Mouse (Mus musculus): ENCODE data around the gene Nkx2-5. TPM values are rescaled to one million over a fixed set of nuclear protein-coding genes. Genes with fewer than 3 reads are reported as not detected.

The Nkx2-5 gene
- polyA plus RNA-seq, 1 experiment from 2014 or later: not detected

DNA sequence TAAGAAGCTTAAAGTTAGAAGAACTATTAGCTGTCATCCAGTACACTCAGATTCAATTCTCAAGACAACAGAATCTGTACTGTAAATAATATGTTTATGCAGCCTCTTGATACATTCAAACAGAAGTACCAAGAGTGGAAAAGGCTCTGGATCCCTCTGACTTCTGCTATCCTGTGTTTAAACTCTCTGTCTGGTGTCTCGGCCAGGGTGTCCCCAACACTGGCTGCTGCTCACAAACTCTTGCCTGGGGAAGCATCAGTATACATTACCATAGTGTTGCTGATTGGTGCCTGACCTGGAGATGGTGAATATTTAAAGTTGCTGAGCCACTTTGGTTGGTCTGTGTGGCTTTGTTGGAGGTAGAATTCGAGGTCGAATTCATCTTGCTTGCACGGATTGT is 17.0 kb upstream of the Nkx2-5 start:
- DNase-seq (ENCODE audit: low spot score): no peak
- ATAC-seq (ENCODE audit: insufficient number of reproducible peaks, low FRiP score, low TSS enrichment, low read depth): no peak
- Histone ChIP-seq H3K4me3 (ENCODE audit: low read depth, low read length) (no peak overlapping the region), H3K4me1 (ENCODE audit: control insufficient read depth, insufficient read depth, low read length) (no peaks in the 10 kb centered on the region), H3K9me3 (ENCODE audit: control insufficient read depth, low read length) (no peaks in the 10 kb centered on the region), H3K27me3 (ENCODE audit: control insufficient read depth, insufficient read depth, low read length) (peaks cover 23% of the 10 kb centered on the region), H3K36me3 (ENCODE audit: control insufficient read depth, insufficient read depth, low read length) (no peaks in the 10 kb centered on the region), H3K9ac (ENCODE audit: low read length) (no peak overlapping the region), H3K27ac (replicated peaks; ENCODE audit: low read depth, low read length) (no peak overlapping the region), H3K4me2 (ENCODE audit: low read depth, severe bottlenecking) (no peak overlapping the region)
- WGBS: 58% methylated on average over 4 of the region's 4 CpGs

DNA sequence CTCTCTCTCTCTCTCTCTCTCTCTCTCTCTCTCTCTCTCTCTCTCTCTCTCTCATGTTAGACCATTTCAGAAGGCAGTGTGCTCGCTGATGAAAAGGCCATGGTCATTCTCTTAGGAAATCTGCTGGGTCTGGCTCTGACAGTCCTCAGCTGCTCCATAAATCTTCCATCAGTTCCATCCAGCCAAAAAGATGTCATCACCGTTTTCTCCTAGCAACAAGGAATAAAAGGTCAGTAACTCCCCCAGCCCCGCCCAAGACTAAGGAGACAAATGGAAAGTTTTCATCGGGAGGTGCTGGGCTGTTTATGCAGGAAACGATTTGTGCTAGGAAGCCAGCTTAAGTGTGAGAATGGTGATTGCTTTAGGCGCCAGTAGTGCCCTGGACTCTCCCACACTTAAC is 16.6 kb upstream of the Nkx2-5 start:
- no peak for ATAC-seq (ENCODE audit: insufficient number of reproducible peaks, low FRiP score, low TSS enrichment, low read depth)
- 7% methylated on average over 6 of the region's 6 CpGs for WGBS
- no peaks in the 10 kb centered on the region for H3K36me3 ChIP-seq (ENCODE audit: control insufficient read depth, insufficient read depth, low read length)
- H3K4me1 ChIP-seq (ENCODE audit: control insufficient read depth, insufficient read depth, low read length): no peaks in the 10 kb centered on the region
- peaks cover 27% of the 10 kb centered on the region for H3K27me3 ChIP-seq (ENCODE audit: control insufficient read depth, insufficient read depth, low read length)
- no peaks in the 10 kb centered on the region for H3K9me3 ChIP-seq (ENCODE audit: control insufficient read depth, low read length)
- no peak for DNase-seq (ENCODE audit: low spot score)
- H3K27ac ChIP-seq (replicated peaks; ENCODE audit: low read depth, low read length): no peak overlapping the region
- H3K4me2 ChIP-seq (ENCODE audit: low read depth, severe bottlenecking): no peak overlapping the region
- H3K4me3 ChIP-seq (ENCODE audit: low read depth, low read length): no peak overlapping the region
- H3K9ac ChIP-seq (ENCODE audit: low read length): no peak overlapping the region

DNA sequence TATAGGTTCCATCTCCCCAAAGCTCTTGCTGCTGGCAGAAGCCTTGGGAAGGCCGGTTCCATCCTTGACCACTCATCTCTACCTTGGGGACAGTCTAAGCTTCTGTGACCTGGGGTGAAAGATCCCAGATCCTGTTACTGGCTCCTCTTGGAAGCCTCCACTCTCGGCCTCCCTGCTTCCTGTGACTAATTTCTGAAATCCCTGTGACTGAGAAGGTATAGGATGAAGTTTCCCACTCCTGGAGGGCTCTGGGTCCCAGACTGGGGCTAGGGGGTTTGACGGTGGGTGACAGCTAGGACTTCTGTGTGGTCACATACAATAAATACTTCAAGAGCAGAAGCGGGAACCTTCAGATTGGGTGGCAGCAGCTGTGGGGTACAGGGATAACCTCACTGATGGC is 16.1 kb upstream of the Nkx2-5 start:
- H3K27me3 ChIP-seq (ENCODE audit: control insufficient read depth, insufficient read depth, low read length): peaks cover 32% of the 10 kb centered on the region
- ATAC-seq (ENCODE audit: insufficient number of reproducible peaks, low FRiP score, low TSS enrichment, low read depth): no peak
- WGBS: 41% methylated on average over 4 of the region's 4 CpGs

DNA sequence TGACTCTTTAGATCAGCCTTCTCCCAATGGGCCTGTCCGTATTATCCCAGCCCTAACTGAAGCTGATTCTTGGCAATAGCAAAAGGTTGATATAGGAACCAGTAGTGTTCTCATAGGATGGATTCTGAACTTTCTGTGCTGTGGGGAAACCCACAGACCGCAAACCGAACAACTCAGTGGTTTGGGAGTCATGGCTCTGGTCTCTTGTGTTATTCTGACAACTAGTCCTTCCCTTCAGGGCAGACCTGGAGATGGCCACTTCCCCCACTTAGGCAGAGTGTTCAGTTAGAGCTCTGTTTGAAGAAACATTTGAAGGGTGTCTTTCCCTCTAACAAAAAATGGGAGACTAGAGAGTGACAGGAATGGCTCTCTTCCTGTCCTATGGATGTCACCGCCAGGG is 7.5 kb upstream of the Nkx2-5 start:
- H3K27me3 ChIP-seq (ENCODE audit: control insufficient read depth, insufficient read depth, low read length): peaks cover 86% of the 10 kb centered on the region
- DNase-seq (ENCODE audit: low spot score) (no peak), ATAC-seq (ENCODE audit: insufficient number of reproducible peaks, low FRiP score, low TSS enrichment, low read depth) (no peak)
- H3K4me3 ChIP-seq (ENCODE audit: low read depth, low read length): no peak overlapping the region
- no peak overlapping the region for H3K9ac ChIP-seq (ENCODE audit: low read length)
- H3K9me3 ChIP-seq (ENCODE audit: control insufficient read depth, low read length): no peaks in the 10 kb centered on the region
- 4% methylated on average over 4 of the region's 4 CpGs for WGBS
- no peaks in the 10 kb centered on the region for H3K4me1 ChIP-seq (ENCODE audit: control insufficient read depth, insufficient read depth, low read length)
- no peak overlapping the region for H3K27ac ChIP-seq (replicated peaks; ENCODE audit: low read depth, low read length)
- H3K36me3 ChIP-seq (ENCODE audit: control insufficient read depth, insufficient read depth, low read length): no peaks in the 10 kb centered on the region
- H3K4me2 ChIP-seq (ENCODE audit: low read depth, severe bottlenecking): no peak overlapping the region

More for the DNA sequence above, 16.1 kb upstream of the Nkx2-5 start:
- no peak overlapping the region for H3K27ac ChIP-seq (replicated peaks; ENCODE audit: low read depth, low read length)
- H3K9me3 ChIP-seq (ENCODE audit: control insufficient read depth, low read length): no peaks in the 10 kb centered on the region
- no peak overlapping the region for H3K4me2 ChIP-seq (ENCODE audit: low read depth, severe bottlenecking)
- no peaks in the 10 kb centered on the region for H3K36me3 ChIP-seq (ENCODE audit: control insufficient read depth, insufficient read depth, low read length)
- DNase-seq (ENCODE audit: low spot score): no peak
- H3K9ac ChIP-seq (ENCODE audit: low read length): no peak overlapping the region
- H3K4me3 ChIP-seq (ENCODE audit: low read depth, low read length): no peak overlapping the region
- no peaks in the 10 kb centered on the region for H3K4me1 ChIP-seq (ENCODE audit: control insufficient read depth, insufficient read depth, low read length)

DNA sequence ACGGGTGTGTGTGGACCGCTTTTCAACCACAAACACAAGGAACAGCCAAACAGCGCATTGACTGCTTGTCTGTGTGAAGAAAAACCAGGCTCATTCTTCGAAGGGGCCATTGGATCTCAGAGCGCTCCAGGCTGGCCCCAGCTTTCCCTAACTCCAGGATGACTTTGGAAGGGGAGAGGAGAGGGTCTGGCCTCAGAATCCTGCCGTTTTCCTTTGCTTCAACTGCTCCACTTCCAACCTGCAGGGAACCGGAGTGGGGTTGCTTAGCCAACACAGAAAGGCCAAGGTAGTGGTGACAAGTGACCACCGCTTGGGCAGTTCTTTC is 6.3 kb upstream of the Nkx2-5 start:
- no peaks in the 10 kb centered on the region for H3K4me1 ChIP-seq (ENCODE audit: control insufficient read depth, insufficient read depth, low read length)
- peaks cover 84% of the 10 kb centered on the region for H3K27me3 ChIP-seq (ENCODE audit: control insufficient read depth, insufficient read depth, low read length)
- no peak for DNase-seq (ENCODE audit: low spot score)
- no peak overlapping the region for H3K4me2 ChIP-seq (ENCODE audit: low read depth, severe bottlenecking)
- no peak for ATAC-seq (ENCODE audit: insufficient number of reproducible peaks, low FRiP score, low TSS enrichment, low read depth)
- H3K36me3 ChIP-seq (ENCODE audit: control insufficient read depth, insufficient read depth, low read length): no peaks in the 10 kb centered on the region
- no peak overlapping the region for H3K4me3 ChIP-seq (ENCODE audit: low read depth, low read length)
- H3K27ac ChIP-seq (replicated peaks; ENCODE audit: low read depth, low read length): no peak overlapping the region
- H3K9ac ChIP-seq (ENCODE audit: low read length): no peak overlapping the region
- WGBS: 2% methylated on average over 8 of the region's 8 CpGs
- no peaks in the 10 kb centered on the region for H3K9me3 ChIP-seq (ENCODE audit: control insufficient read depth, low read length)

DNA sequence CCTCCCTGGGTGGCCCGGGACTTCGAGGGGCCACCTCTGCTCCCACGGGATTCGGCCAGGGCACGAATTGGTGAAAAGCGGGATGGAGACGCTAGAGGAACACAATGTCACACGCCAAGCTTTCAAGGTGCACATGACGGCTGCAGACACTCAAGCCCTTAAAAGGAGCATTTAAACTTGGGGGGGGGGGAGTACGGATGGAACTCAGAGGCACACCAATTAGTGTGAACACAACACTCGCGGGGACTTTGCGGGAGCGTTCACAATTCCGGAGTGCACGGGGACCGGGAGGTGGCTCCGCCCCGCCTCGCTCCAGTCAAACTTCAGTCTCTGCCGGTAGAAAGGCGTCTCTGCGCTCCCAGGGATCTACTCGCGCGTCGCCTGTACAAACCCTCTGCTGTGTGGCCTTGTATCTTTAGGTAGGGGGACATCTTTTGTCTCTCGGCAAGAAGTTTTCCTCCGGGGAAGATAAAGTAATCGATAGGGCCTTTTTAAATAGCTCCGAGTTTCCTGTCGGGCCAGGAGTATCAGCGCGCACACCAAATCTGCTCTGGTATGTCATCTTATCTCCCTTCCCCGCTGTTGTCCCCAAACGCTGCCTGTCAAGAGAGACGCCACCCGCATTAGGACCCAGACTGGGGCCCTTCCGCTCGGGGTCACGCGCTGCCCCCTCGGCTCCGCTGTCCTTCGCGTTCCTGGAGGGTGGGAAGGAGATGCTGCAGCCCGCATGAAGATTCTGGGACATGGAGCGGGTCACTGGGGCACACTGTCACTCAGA is 5.7 kb upstream of the Nkx2-5 start:
- DNase-seq (ENCODE audit: low spot score) (peak; percentile 60), ATAC-seq (ENCODE audit: insufficient number of reproducible peaks, low FRiP score, low TSS enrichment, low read depth) (no peak)
- Histone ChIP-seq H3K4me1 (ENCODE audit: control insufficient read depth, insufficient read depth, low read length) (no peaks in the 10 kb centered on the region), H3K36me3 (ENCODE audit: control insufficient read depth, insufficient read depth, low read length) (no peaks in the 10 kb centered on the region), H3K27me3 (ENCODE audit: control insufficient read depth, insufficient read depth, low read length) (peaks cover 83% of the 10 kb centered on the region), H3K4me3 (ENCODE audit: low read depth, low read length) (no peak overlapping the region), H3K27ac (replicated peaks; ENCODE audit: low read depth, low read length) (no peak overlapping the region), H3K9me3 (ENCODE audit: control insufficient read depth, low read length) (no peaks in the 10 kb centered on the region), H3K9ac (ENCODE audit: low read length) (no peak overlapping the region), H3K4me2 (ENCODE audit: low read depth, severe bottlenecking) (peak overlapping the region; percentile 5; the same call in 1 of the 2 replicates)
- under 1% methylated on average over 48 of the region's 48 CpGs for WGBS

GRCm38 (mm10) chr17:26849746-26850357 is 5.0 kb upstream of the Nkx2-5 start:
- no peak overlapping the region for H3K9ac ChIP-seq (ENCODE audit: low read length)
- H3K4me2 ChIP-seq (ENCODE audit: low read depth, severe bottlenecking): no peak overlapping the region; the same call in 1 of the 2 replicates
- H3K9me3 ChIP-seq (ENCODE audit: control insufficient read depth, low read length): no peaks in the 10 kb centered on the region
- WGBS: under 1% methylated on average over 44 of the region's 44 CpGs
- no peak overlapping the region for H3K27ac ChIP-seq (replicated peaks; ENCODE audit: low read depth, low read length)
- no peak for ATAC-seq (ENCODE audit: insufficient number of reproducible peaks, low FRiP score, low TSS enrichment, low read depth)
- peaks cover 84% of the 10 kb centered on the region for H3K27me3 ChIP-seq (ENCODE audit: control insufficient read depth, insufficient read depth, low read length)
- peak; percentile 69 for DNase-seq (ENCODE audit: low spot score)
- H3K4me3 ChIP-seq (ENCODE audit: low read depth, low read length): no peak overlapping the region; the same call in 1 of the 2 replicates
- no peaks in the 10 kb centered on the region for H3K36me3 ChIP-seq (ENCODE audit: control insufficient read depth, insufficient read depth, low read length)
- no peaks in the 10 kb centered on the region for H3K4me1 ChIP-seq (ENCODE audit: control insufficient read depth, insufficient read depth, low read length)

DNA sequence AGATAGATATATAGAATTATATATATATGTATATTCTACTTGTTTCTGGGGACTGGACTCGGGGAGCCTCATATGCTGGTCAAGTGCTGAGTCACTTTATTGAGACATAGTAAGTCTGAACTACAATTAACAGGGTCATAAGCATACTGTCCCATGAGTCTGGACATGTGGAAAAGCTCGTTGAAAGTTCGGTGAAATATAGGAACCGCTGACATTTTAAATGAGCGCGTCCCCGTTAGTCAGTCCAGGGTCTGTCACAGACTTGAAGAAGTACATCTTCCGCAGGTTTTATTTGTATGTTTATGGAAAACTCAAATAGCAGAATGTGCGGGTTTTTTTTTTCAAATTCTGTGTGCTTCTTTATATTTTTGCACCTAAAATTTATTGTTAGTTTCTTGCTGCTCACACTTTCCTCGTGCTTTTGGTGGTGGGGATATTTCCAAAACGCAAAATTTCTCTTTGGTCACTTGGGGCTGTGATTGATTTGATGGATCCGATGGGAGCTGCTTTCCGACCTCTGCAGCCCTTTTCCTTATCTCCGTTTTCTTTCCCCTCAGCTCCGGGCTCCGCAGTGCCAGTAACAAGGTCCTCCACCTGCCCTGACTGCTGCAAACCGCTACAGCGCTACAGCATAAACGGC is 4.4 kb upstream of the Nkx2-5 start:
- ATAC-seq (ENCODE audit: insufficient number of reproducible peaks, low FRiP score, low TSS enrichment, low read depth) (no peak), DNase-seq (ENCODE audit: low spot score) (no peak)
- H3K27ac ChIP-seq (replicated peaks; ENCODE audit: low read depth, low read length): no peak overlapping the region
- peaks cover 84% of the 10 kb centered on the region for H3K27me3 ChIP-seq (ENCODE audit: control insufficient read depth, insufficient read depth, low read length)
- no peak overlapping the region for H3K4me2 ChIP-seq (ENCODE audit: low read depth, severe bottlenecking)
- WGBS: 3% methylated on average over 19 of the region's 19 CpGs
- H3K4me1 ChIP-seq (ENCODE audit: control insufficient read depth, insufficient read depth, low read length): no peaks in the 10 kb centered on the region
- no peak overlapping the region for H3K4me3 ChIP-seq (ENCODE audit: low read depth, low read length)
- no peaks in the 10 kb centered on the region for H3K9me3 ChIP-seq (ENCODE audit: control insufficient read depth, low read length)
- H3K36me3 ChIP-seq (ENCODE audit: control insufficient read depth, insufficient read depth, low read length): no peaks in the 10 kb centered on the region
- H3K9ac ChIP-seq (ENCODE audit: low read length): no peak overlapping the region
